8 mouse cellular contexts compared by ENCODE assay signal in genomic region chr5:134552110-134552972, GRCm38 (mm10). TPM values are rescaled to one million over a fixed set of nuclear protein-coding genes. Genes with fewer than 3 reads are reported as not detected.
A peak's percentile ranks its signal among the peaks of the same experiment; 100 is the strongest.
DNase-seq lines count a peak whose midpoint lies in the region; ATAC-seq and TF ChIP-seq lines count a peak whose summit lies in the region.

Clip2 (minus strand) TSS chr5:134552434.

- peaks cover 58% of the 10 kb centered on the region for H3K4me1 ChIP-seq in forebrain, embryonic 10.5 days
- peaks cover 45% of the 10 kb centered on the region for H3K4me1 ChIP-seq in heart, embryonic 15.5 days (replicated peaks)
- H3K4me1 ChIP-seq in liver, embryonic 14.5 days (replicated peaks; ENCODE audit: control insufficient read depth in 2 of 2, insufficient read depth in 2 of 2, low read length in 1 of 2) = peaks cover 0 to 9% of the 10 kb centered on the region in 2 experiments; a peak in 2 of 4 replicates
- peaks cover 22% of the 10 kb centered on the region for H3K4me1 ChIP-seq in neural tube, embryonic 11.5 days (ENCODE audit: control insufficient read depth, insufficient read depth, low read length)
- H3K4me1 ChIP-seq in stomach, postnatal 0 days (replicated peaks; ENCODE audit: control insufficient read depth, insufficient read depth) = peaks cover 10% of the 10 kb centered on the region

- peak within 1 kb of the TSS; percentile 95 for H3K27ac ChIP-seq in forebrain, embryonic 10.5 days
- peak within 1 kb of the TSS; percentile 85 for H3K27ac ChIP-seq in heart, embryonic 15.5 days
- H3K27ac ChIP-seq in liver, embryonic 14.5 days = no peak within 1 kb of the TSS
- peak within 1 kb of the TSS; percentile 97 for H3K27ac ChIP-seq in neural tube, embryonic 11.5 days (ENCODE audit: low read depth, low read length)
- H3K27ac ChIP-seq in stomach, postnatal 0 days (replicated peaks) = peak within 1 kb of the TSS; percentile 92

- WGBS in forebrain, embryonic 10.5 days = under 1% methylated on average over 61 of the region's 61 CpGs
- 2% methylated on average over 61 of the region's 61 CpGs for WGBS in heart, embryonic 15.5 days
- WGBS in liver, embryonic 14.5 days (ENCODE audit: insufficient replicate concordance) = 2% methylated on average over 57 of the region's 61 CpGs
- WGBS in neural tube, embryonic 11.5 days = under 1% methylated on average over 59 of the region's 61 CpGs
- WGBS in stomach, postnatal 0 days = 2% methylated on average over 53 of the region's 61 CpGs

- peak; percentile 93 for ATAC-seq in heart, embryonic 15.5 days (replicated peaks; ENCODE audit: insufficient number of reproducible peaks, insufficient read depth, low FRiP score, low read depth)
- peak; percentile 83 for ATAC-seq in liver, embryonic 14.5 days (ENCODE audit: insufficient read depth)
- peak; percentile 87 for ATAC-seq in neural tube, embryonic 11.5 days (ENCODE audit: insufficient read depth, low FRiP score, low TSS enrichment)
- ATAC-seq in stomach, postnatal 0 days (ENCODE audit: low FRiP score, low TSS enrichment) = peak; percentile 96

- peak within 1 kb of the TSS; percentile 94 for H3K4me2 ChIP-seq in heart, embryonic 15.5 days
- H3K4me2 ChIP-seq in liver, embryonic 14.5 days (ENCODE audit: low read depth) = peak within 1 kb of the TSS; percentile 80
- peak within 1 kb of the TSS; percentile 96 for H3K4me2 ChIP-seq in neural tube, embryonic 11.5 days (ENCODE audit: low read depth)
- H3K4me2 ChIP-seq in stomach, postnatal 0 days (replicated peaks; ENCODE audit: low read depth) = peak within 1 kb of the TSS; percentile 92

- no peak for TF ChIP-seq CTCF in liver, embryonic 14.5 days (IDR thresholded peaks at IDR 0.05; ENCODE audit: low read depth)
- peak; percentile 49 for TF ChIP-seq CTCF in stomach, postnatal 0 days (IDR thresholded peaks at IDR 0.05; ENCODE audit: low read depth)

- H3K4me3 ChIP-seq in forebrain, embryonic 10.5 days = peak within 1 kb of the TSS; percentile 94
- H3K4me3 ChIP-seq in heart, embryonic 15.5 days = peak within 1 kb of the TSS; percentile 69
- H3K4me3 ChIP-seq in liver, embryonic 14.5 days (ENCODE audit: insufficient read depth in 1 of 2, low read depth in 2 of 2, low read length in 2 of 2) = peak within 1 kb of the TSS; percentile 63
- H3K4me3 ChIP-seq in neural tube, embryonic 11.5 days (ENCODE audit: low read depth, low read length) = peak within 1 kb of the TSS; percentile 95
- H3K4me3 ChIP-seq in stomach, postnatal 0 days (ENCODE audit: low read depth, low read length) = peak within 1 kb of the TSS; percentile 77

- peaks cover 3% of the 10 kb centered on the region for H3K36me3 ChIP-seq in forebrain, embryonic 10.5 days (replicated peaks)
- no peaks in the 10 kb centered on the region for H3K36me3 ChIP-seq in heart, embryonic 15.5 days
- no peaks in the 10 kb centered on the region for H3K36me3 ChIP-seq in liver, embryonic 14.5 days (replicated peaks; ENCODE audit: control insufficient read depth, insufficient read depth, low read depth)
- H3K36me3 ChIP-seq in neural tube, embryonic 11.5 days (ENCODE audit: control insufficient read depth, insufficient read depth, low read length) = no peaks in the 10 kb centered on the region
- H3K36me3 ChIP-seq in stomach, postnatal 0 days (ENCODE audit: control insufficient read depth, insufficient read depth, low read length) = no peaks in the 10 kb centered on the region

- TF ChIP-seq EP300 in liver, embryonic 14.5 days (IDR thresholded peaks at IDR 0.05; ENCODE audit: low read depth) = no peak
- no peak for TF ChIP-seq EP300 in stomach, postnatal 0 days (optimal IDR thresholded peaks at IDR 0.05)

- H3K27me3 ChIP-seq in forebrain, embryonic 10.5 days (ENCODE audit: poor library complexity, severe bottlenecking) = no peaks in the 10 kb centered on the region
- no peaks in the 10 kb centered on the region for H3K27me3 ChIP-seq in heart, embryonic 15.5 days
- H3K27me3 ChIP-seq in liver, embryonic 14.5 days (ENCODE audit: control insufficient read depth, insufficient read depth, low read length) = peaks cover 2% of the 10 kb centered on the region; the same call in 1 of the 2 replicates
- no peaks in the 10 kb centered on the region for H3K27me3 ChIP-seq in neural tube, embryonic 11.5 days (ENCODE audit: control insufficient read depth, insufficient read depth, low read length)
- no peaks in the 10 kb centered on the region for H3K27me3 ChIP-seq in stomach, postnatal 0 days (ENCODE audit: control insufficient read depth, insufficient read depth, low read length)

- H3K9me3 ChIP-seq in forebrain, embryonic 10.5 days = no peaks in the 10 kb centered on the region
- no peaks in the 10 kb centered on the region for H3K9me3 ChIP-seq in heart, embryonic 15.5 days (replicated peaks)
- H3K9me3 ChIP-seq in liver, embryonic 14.5 days (ENCODE audit: control insufficient read depth, low read length) = no peaks in the 10 kb centered on the region
- H3K9me3 ChIP-seq in neural tube, embryonic 11.5 days (ENCODE audit: control insufficient read depth, low read length) = no peaks in the 10 kb centered on the region
- no peaks in the 10 kb centered on the region for H3K9me3 ChIP-seq in stomach, postnatal 0 days (ENCODE audit: control insufficient read depth, low read length)

- peak; percentile 95 for DNase-seq in CD4-positive, CD25-positive, alpha-beta regulatory T cell, adult 2 months (ENCODE audit: low read depth, low spot score)
- peak; percentile 80 for DNase-seq in c-Kit-positive CD71-negative TER-119-negative erythroid progenitor cells, embryonic 14.5 days (ENCODE audit: low read depth)
- peak; percentile 92 for DNase-seq in forebrain, embryonic 10.5 days (ENCODE audit: extremely low spot score, low spot score)
- DNase-seq in kidney, postnatal 25 days = peak; percentile 99
- peak; percentile 39 to 64 (median 52) for DNase-seq in liver, embryonic 14.5 days (ENCODE audit: low read depth in 3 of 3, low spot score in 3 of 3)
- peak; percentile 93 for DNase-seq in neural tube, embryonic 11.5 days (ENCODE audit: low spot score)
- peak; percentile 99 for DNase-seq in stomach, postnatal 0 days (ENCODE audit: low spot score)

- peak within 1 kb of the TSS; percentile 86 for H3K9ac ChIP-seq in heart, embryonic 15.5 days
- H3K9ac ChIP-seq in liver, embryonic 14.5 days (replicated peaks) = peak within 1 kb of the TSS; percentile 53
- H3K9ac ChIP-seq in neural tube, embryonic 11.5 days (ENCODE audit: low read length) = peak within 1 kb of the TSS; percentile 96
- peak within 1 kb of the TSS; percentile 89 for H3K9ac ChIP-seq in stomach, postnatal 0 days (ENCODE audit: low read length)

RNA-seq across cellular contexts. Expression of gene Clip2, which starts in this region (rescaled TPM):
- polyA plus RNA-seq in forebrain, embryonic 10.5 days (2016; fragmentation: Nextera tagmentation; extraction: Ambion mirVana) = 4.2 and 4.5 TPM in 2 replicates
- 1.4 and 1.8 TPM in 2 replicates for polyA plus RNA-seq in heart, embryonic 15.5 days (2015; fragmentation: Nextera tagmentation; extraction: Ambion mirVana)
- polyA plus RNA-seq in liver, embryonic 14.5 days (2012; rRNA removed) = 1.5 and 1.8 TPM in 2 replicates
- 0.36 and 0.47 TPM in 2 replicates for polyA plus RNA-seq in liver, embryonic 14.5 days (2014; fragmentation: Nextera tagmentation; extraction: Ambion mirVana)
- 7.6 and 8.1 TPM in 2 replicates for polyA plus RNA-seq in neural tube, embryonic 11.5 days (2014; fragmentation: Nextera tagmentation; extraction: Ambion mirVana)
- 1.0 and 1.1 TPM in 2 replicates for polyA plus RNA-seq in stomach, postnatal 0 days (2015; fragmentation: Nextera tagmentation; extraction: Ambion mirVana)
